Mouse (Mus musculus) liver, adult (tissue): Measurements from ENCODE around the gene Fpr2.

Experiments used
- GATA4 ChIP-seq: IDR thresholded peaks from 2 replicates; pipeline ENCODE4 v1.6.1; 2014; ENCODE audit warnings: mild to moderate bottlenecking, low read length; ENCODE audit not compliant: insufficient replicate concordance

Fpr2 gene

DNA sequence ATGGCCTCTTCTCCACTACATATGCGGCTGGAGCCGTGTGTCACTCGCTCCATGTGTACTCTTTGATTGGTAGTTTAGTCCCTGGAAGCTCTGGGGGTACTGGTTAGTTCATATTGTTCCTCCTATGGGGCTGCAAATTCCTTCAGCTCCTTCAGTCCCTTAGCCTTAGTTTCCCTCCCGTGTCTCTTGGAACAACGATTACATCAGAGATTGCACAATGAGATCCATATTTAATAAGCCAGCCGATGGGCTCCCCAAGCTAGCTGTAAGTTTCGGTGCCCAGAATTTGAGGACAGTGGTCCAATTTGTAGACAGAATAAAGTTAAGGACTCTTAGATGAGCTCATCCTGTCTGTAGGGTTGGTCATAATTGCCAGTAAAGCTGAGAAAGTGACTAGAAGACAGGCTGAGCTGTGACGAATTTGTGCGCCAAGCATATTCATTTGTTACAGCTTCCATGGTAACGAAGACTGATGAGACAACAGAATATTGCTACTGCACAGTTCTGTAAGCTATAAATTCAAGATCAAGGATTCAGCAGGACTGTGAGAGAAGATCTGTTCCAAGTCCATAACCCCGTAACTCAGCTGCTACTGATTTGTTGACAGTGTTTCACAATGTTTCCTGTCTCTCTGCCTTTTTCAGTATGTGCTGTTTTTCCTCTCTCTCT lies 20.7 kb upstream of the Fpr2 start:
- TF ChIP-seq GATA4: no peak

DNA sequence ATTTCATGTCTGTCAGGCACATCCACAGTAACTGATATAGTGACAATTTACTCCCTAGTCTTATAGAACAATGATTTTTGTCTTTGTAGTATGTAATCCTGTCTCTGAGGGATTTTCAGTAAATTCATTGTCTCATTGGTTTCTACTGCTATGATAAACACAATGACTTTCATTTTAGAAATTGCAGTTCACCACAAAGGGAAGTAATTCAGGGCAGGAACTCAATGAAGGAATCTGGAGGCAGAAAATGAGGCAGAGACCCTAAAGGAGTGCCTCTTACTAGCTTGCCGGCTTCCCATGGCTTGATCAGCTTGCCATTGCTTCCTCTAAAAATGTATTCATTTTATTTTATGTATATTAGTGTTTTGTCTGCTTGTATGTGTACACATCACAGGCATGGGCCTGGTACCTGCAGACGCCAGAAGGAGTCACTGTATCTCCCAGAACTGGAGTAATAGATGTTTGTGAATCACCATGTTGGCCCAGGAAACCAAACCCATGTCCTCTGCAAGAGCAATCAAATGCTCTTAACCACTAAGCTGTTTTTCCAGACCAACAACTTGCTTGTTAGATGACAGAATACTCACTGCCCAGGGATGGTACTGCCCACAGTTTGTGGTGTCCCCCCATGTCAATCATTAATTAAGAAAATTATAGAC lies 16.6 kb upstream of the Fpr2 start:
- TF ChIP-seq GATA4: no peak

GRCm38 (mm10) chr17:17871697-17872096 lies 15.9 kb upstream of the Fpr2 start:
- TF ChIP-seq GATA4: no peak

- TF ChIP-seq GATA4: no peak
These were observed 8.3 kb upstream of the Fpr2 start for GRCm38 (mm10) chr17:17879347-17879746.

GRCm38 (mm10) chr17:17882672-17883071 lies 5.0 kb upstream of the Fpr2 start:
- TF ChIP-seq GATA4: no peak

GRCm38 (mm10) chr17:17883840-17884239 lies 3.8 kb upstream of the Fpr2 start, which contains the start of gene Fpr1:
Gene Fpr1, minus strand, starts transcription at chr17:17883940.
- no peak for TF ChIP-seq GATA4

- no peak for TF ChIP-seq GATA4
These were observed 2.3 kb downstream of the Fpr2 start for GRCm38 (mm10) chr17:17889732-17890425.

- no peak for TF ChIP-seq GATA4
These were observed 8.4 kb downstream of the Fpr2 start for GRCm38 (mm10) chr17:17896039-17896438.

DNA sequence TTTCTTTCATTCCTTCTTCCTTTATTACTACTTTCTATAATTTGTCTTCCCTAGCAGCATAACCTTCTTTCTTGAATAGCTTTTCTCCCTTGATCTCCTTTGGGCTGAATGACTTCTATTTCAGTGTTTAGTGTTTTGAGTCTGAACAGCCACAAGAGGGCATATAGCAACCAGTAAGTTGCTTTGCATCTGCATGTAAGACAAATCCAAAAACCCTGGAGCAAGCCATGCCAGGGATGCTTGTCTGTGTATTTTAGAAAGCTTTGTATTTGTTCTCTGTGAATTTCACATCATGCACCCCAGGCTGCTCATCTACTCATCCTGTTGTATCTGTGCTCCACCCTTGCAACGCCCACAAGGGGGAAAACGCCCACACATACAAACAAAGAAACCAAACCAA lies 11.6 kb downstream of the Fpr2 start:
- TF ChIP-seq GATA4: no peak

GRCm38 (mm10) chr17:17900768-17901167 lies 13.1 kb downstream of the Fpr2 start:
- TF ChIP-seq GATA4: no peak

- no peak for TF ChIP-seq GATA4
These were observed 22.2 kb downstream of the Fpr2 start for GRCm38 (mm10) chr17:17909636-17910421.

GRCm38 (mm10) chr17:17917376-17917775 lies 29.8 kb downstream of the Fpr2 start:
- TF ChIP-seq GATA4: no peak

GRCm38 (mm10) chr17:17917782-17918181 lies 30.2 kb downstream of the Fpr2 start:
- TF ChIP-seq GATA4: no peak
